Mouse (Mus musculus): ENCODE data around the gene 4930444G20Rik. TPM values are rescaled to one million over a fixed set of nuclear protein-coding genes. Genes with fewer than 3 reads are reported as not detected.
"Not testable (repeated sequence)": the region's sequence is repeated elsewhere in the genome, so short reads cannot be mapped to it uniquely, and the experiment has no call there.

The 4930444G20Rik gene
- not detected in 2 replicates for polyA plus RNA-seq (2015; fragmentation: Nextera tagmentation; extraction: Ambion mirVana)

DNA sequence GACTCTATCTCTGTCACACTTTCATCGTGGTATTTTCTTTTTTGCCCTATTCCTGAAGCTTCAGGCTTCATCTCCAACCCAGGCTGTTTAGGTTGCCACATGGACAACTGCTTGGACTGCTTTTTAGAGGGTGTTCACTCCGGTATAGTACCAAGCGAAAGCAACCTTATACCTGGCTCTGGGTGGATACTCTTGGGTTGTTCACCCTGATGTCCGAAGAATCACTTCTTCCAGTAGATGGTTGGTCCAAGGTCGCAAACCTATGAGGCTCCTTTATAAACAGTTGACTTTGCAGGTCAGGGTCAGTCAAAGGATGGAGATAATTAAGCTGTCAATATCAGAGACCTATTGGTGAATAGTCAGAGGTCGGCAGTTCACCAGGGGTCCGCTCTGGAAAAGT lies at the start of gene 4930444G20Rik:
TSS of gene 4930444G20Rik (minus strand) at position 101 of the 400 bp plus-strand sequence.
- ATAC-seq (ENCODE audit: low read depth): not testable (repeated sequence)

DNA sequence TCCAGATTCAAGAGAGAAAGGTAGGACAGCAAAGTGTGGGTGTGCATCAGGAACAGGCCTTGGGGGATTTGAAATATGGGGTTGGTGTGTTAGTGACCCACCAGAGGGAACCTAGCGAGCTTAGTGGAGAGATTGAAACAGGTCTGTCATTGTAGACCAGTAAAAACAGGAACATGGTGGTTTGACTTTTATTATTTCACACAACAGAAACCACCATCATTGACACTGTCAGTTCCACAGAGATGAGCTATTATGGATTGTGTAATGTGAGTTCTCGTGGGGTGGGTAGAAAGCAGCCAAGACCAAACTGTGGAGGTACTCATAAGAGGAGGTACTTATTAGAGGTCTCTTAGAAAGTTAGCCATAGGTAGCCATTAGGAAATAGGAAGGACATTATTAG lies 6.7 kb upstream of the 4930444G20Rik start:
- ATAC-seq (ENCODE audit: low read depth) (no peak), DNase-seq (no peak)
- H3K9me3 ChIP-seq (replicated peaks): no peaks in the 10 kb centered on the region
- H3K27ac ChIP-seq: no peak overlapping the region
- H3K4me3 ChIP-seq (replicated peaks): no peak overlapping the region
- H3K4me2 ChIP-seq: no peak overlapping the region
- H3K27me3 ChIP-seq: no peaks in the 10 kb centered on the region
- H3K9ac ChIP-seq: no peak overlapping the region
- H3K4me1 ChIP-seq (replicated peaks): no peaks in the 10 kb centered on the region
- H3K36me3 ChIP-seq: no peaks in the 10 kb centered on the region
- WGBS (ENCODE audit: insufficient replicate concordance): 46% methylated on average over 2 of the region's 2 CpGs

More for the DNA sequence above, at the start of gene 4930444G20Rik:
- H3K4me3 ChIP-seq (replicated peaks); H3K9me3 ChIP-seq (replicated peaks); H3K27ac ChIP-seq; H3K4me2 ChIP-seq; H3K4me1 ChIP-seq (replicated peaks); DNase-seq; H3K9ac ChIP-seq; H3K36me3 ChIP-seq; H3K27me3 ChIP-seq: not testable (repeated sequence)
- 71% methylated on average over 7 of the region's 7 CpGs for WGBS (ENCODE audit: insufficient replicate concordance)

DNA sequence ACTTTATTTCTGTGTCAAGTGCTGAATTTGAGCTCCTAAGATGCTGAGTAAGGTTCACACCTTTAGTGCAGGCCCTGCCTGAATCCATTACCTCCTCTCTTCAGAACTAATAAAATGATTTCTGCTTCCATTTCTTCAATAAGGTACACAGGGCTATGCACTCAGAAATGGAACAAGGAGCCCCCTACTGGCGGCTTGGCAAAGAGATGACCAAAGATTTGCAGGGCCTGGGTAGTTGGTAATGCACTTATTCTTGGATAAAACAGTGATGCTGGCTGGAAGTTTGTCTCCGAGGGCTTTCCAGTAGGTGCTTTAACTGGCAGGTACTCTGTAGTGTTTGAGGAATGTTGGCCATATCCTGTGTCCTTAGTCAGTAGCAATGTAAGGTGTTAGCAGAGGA lies 4.9 kb upstream of the 4930444G20Rik start:
- Histone ChIP-seq H3K27ac (no peak overlapping the region), H3K36me3 (no peaks in the 10 kb centered on the region), H3K4me3 (replicated peaks) (no peak overlapping the region), H3K4me1 (replicated peaks) (no peaks in the 10 kb centered on the region), H3K9me3 (replicated peaks) (no peaks in the 10 kb centered on the region), H3K27me3 (no peaks in the 10 kb centered on the region), H3K4me2 (no peak overlapping the region), H3K9ac (no peak overlapping the region)
- 32% methylated on average over 2 of the region's 2 CpGs for WGBS (ENCODE audit: insufficient replicate concordance)
- no peak for DNase-seq
- ATAC-seq (ENCODE audit: low read depth): no peak

DNA sequence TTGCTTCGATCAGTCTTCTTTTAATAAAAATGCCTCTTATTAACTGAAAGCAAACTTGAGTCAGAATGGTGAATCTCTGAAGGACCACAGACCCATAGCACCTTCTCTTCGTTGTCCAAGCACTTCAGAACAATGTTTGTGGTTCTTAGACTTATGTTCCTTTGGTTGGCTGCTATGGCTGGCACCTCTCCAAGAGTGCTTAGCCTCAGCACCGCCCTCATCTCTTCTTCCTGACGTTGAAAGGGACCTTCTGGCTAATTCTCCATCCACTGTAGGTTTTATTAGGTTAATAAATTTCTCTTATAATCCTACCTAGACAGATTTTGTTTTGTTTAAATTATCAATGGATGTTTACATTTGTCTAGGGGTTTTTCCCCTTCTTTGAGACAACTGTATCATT lies 2.7 kb upstream of the 4930444G20Rik start:
- ATAC-seq (ENCODE audit: low read depth): no peak
- Histone ChIP-seq H3K4me2 (no peak overlapping the region), H3K9me3 (replicated peaks) (no peaks in the 10 kb centered on the region), H3K4me1 (replicated peaks) (no peaks in the 10 kb centered on the region), H3K4me3 (replicated peaks) (no peak overlapping the region), H3K27me3 (no peaks in the 10 kb centered on the region), H3K9ac (no peak overlapping the region), H3K27ac (no peak overlapping the region), H3K36me3 (no peaks in the 10 kb centered on the region)
- no peak for DNase-seq
- WGBS (ENCODE audit: insufficient replicate concordance): 49% methylated on average over 4 of the region's 4 CpGs

DNA sequence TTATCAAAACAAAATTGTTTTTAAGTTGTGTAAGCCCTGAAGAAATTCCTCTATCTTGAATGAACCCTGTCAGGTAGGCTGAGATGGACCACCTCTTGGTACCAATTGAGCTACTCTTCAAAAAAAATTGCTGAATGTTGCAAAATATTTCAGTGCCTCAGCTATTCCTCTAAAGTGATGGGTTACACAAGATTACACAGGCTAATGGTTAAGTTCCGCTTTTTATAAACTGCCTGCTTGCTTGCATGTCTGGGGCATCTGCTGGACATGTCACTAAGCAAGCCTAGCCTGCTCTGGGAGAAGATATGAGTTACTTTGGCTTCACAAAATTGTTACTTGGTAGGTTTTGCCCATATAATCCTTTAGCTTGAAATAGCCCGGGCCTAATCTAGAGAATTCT lies 2.3 kb upstream of the 4930444G20Rik start:
- Histone ChIP-seq H3K9me3 (replicated peaks) (no peaks in the 10 kb centered on the region), H3K9ac (no peak overlapping the region), H3K27me3 (no peaks in the 10 kb centered on the region), H3K36me3 (no peaks in the 10 kb centered on the region), H3K4me3 (replicated peaks) (no peak overlapping the region), H3K4me1 (replicated peaks) (no peaks in the 10 kb centered on the region), H3K4me2 (no peak overlapping the region), H3K27ac (no peak overlapping the region)
- WGBS (ENCODE audit: insufficient replicate concordance): 54% methylated on average over 2 of the region's 2 CpGs
- ATAC-seq (ENCODE audit: low read depth): no peak
- no peak for DNase-seq

DNA sequence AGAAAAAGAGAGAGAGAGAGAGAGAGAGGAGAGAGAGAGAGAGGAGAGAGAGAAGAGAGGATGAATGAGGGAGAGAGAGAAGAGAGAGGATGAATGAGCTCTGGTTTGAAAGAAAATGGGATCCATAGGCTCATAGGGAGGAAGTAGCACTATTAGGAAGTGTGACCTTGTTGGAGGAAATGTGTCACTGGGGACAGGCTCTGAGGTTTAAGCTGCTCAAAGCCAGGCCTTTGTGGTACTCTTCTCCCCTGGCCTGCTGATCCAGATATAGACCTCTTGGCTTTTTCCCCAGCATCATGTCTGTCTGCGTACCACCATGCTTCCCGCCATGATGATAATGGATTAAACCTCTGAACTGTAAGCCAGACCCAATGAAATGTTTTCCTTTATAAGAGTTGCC lies 8.5 kb downstream of the 4930444G20Rik start:
- H3K4me3 ChIP-seq (replicated peaks): no peak overlapping the region
- H3K36me3 ChIP-seq: no peaks in the 10 kb centered on the region
- no peaks in the 10 kb centered on the region for H3K9me3 ChIP-seq (replicated peaks)
- ATAC-seq (ENCODE audit: low read depth): no peak
- H3K27ac ChIP-seq: no peak overlapping the region
- H3K4me1 ChIP-seq (replicated peaks): peaks cover 11% of the 10 kb centered on the region; the same call in 1 of the 2 replicates
- 65% methylated on average over 2 of the region's 2 CpGs for WGBS (ENCODE audit: insufficient replicate concordance)
- no peaks in the 10 kb centered on the region for H3K27me3 ChIP-seq
- H3K4me2 ChIP-seq: peak overlapping the region; percentile 68; the same call in 1 of the 2 replicates
- DNase-seq: no peak
- no peak overlapping the region for H3K9ac ChIP-seq

DNA sequence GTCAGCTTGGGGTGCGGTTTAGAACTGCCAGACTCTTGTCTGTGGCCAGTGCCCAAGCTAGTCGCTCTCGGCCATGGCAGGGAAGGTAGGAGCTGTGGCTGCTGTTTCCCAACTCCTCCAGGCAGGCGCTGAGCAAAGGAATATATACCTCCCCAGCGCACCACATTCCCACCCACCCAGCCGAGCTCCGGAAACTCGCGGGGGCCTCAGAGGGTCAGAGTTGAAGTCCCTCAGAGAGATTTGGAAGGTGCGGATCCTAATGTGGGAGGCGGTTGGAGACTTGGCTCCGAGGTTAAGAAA lies 8.9 kb downstream of the 4930444G20Rik start:
- H3K4me3 ChIP-seq (replicated peaks): peak overlapping the region; percentile 48
- H3K4me2 ChIP-seq: peak overlapping the region; percentile 68
- ATAC-seq (ENCODE audit: low read depth) (no peak; the same call in 1 of the 2 replicates), DNase-seq (no peak)
- H3K9me3 ChIP-seq (replicated peaks): no peaks in the 10 kb centered on the region
- WGBS (ENCODE audit: insufficient replicate concordance): 23% methylated on average over 12 of the region's 12 CpGs
- H3K27me3 ChIP-seq: no peaks in the 10 kb centered on the region
- no peak overlapping the region for H3K9ac ChIP-seq
- no peaks in the 10 kb centered on the region for H3K36me3 ChIP-seq
- peaks cover 11% of the 10 kb centered on the region; the same call in 1 of the 2 replicates for H3K4me1 ChIP-seq (replicated peaks)
- H3K27ac ChIP-seq: no peak overlapping the region

DNA sequence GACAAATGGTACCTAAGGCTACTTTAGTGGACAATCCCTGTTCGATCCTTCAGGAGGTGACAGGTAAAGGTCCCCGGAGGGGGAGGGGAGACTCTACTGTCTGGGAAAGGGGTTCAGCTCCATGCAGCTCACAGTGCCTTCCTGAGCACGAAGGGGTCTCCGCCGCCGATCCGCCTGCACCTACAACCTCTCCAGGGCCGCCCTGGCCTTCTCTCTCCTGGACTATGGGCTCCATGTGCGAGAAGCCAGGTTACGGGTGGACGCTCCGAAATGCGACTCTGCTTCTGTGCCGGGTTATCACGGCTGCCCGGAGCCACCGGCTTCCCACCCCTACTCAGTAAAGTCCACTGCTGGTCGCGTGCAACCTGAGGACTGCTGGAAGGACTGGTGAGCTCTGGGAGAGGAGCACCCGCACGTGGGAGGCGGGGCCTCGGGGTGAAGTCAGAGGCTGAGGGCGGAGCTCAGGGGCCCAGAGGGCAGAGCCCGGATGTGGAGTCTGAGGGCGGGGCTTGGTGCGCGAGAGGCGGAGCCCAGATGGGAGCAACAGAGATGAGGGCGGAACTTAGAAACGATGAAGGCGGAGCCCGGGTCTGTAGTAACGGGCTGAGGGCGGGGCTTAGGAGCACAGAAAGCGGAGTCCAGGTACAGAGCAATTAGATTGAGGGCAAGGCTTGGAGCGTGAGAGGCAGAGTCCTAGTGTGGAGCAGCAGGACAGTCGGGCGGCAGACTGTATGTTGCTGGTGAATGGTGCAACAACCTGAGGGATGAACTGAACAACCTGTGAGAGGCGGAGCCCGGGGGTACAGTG lies 9.5 kb downstream of the 4930444G20Rik start:
- Histone ChIP-seq H3K36me3 (no peaks in the 10 kb centered on the region), H3K4me2 (peak overlapping the region; percentile 68), H3K4me3 (replicated peaks) (peak overlapping the region; percentile 48), H3K9me3 (replicated peaks) (no peaks in the 10 kb centered on the region), H3K9ac (peak overlapping the region; percentile 26; the same call in 1 of the 2 replicates), H3K4me1 (replicated peaks) (peaks cover 11% of the 10 kb centered on the region; the same call in 1 of the 2 replicates), H3K27me3 (no peaks in the 10 kb centered on the region), H3K27ac (no peak overlapping the region)
- WGBS (ENCODE audit: insufficient replicate concordance): 10% methylated on average over 41 of the region's 41 CpGs
- peak; percentile 12 for DNase-seq
- ATAC-seq (ENCODE audit: low read depth): peak; percentile 93

DNA sequence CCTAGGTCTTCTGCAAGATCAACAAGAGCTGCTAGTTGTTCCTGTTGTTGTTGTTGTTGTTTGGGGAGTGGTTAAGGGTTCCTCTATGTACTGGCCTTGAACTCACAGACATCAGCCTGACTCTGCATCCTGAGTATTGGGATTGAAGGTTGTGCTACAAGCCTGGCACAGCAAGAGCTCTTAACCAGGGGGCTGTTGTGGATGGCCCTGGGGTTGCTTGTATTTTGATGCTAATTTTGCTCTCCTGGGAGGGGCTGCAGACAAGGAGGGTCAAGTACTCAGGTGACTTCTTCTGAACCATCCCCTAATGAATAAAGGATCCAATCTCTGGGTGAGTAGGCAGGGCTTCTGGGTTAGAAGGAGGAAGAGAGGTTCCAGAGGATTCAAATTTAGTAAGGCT lies 12.6 kb downstream of the 4930444G20Rik start:
- DNase-seq (no peak), ATAC-seq (ENCODE audit: low read depth) (no peak)
- Histone ChIP-seq H3K9me3 (replicated peaks) (no peaks in the 10 kb centered on the region), H3K27me3 (no peaks in the 10 kb centered on the region), H3K4me2 (no peak overlapping the region), H3K36me3 (no peaks in the 10 kb centered on the region), H3K9ac (no peak overlapping the region), H3K4me1 (replicated peaks) (peaks cover 11% of the 10 kb centered on the region; the same call in 1 of the 2 replicates), H3K27ac (no peak overlapping the region), H3K4me3 (replicated peaks) (no peak overlapping the region)

DNA sequence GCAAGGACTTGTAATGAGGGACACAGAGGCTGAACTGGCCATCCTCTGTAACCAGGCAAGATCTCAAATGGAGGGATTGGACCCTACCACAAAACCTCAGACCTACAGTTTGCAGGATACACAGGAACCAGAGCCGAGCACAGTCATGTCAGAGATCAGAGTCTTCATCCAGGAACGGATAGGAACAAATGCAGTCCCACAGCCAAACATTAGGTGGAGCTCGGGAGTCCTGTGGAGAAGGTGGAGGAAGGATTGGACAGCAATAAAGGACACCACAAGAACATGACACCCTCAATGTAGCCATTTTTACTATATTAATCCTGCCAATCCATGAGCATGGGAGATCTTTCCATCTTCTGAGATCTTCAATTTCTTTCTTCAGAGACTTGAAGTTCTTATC lies 31.6 kb downstream of the 4930444G20Rik start:
- H3K27me3 ChIP-seq; DNase-seq; H3K9ac ChIP-seq; H3K4me1 ChIP-seq (replicated peaks); H3K27ac ChIP-seq; H3K4me3 ChIP-seq (replicated peaks); H3K36me3 ChIP-seq; H3K9me3 ChIP-seq (replicated peaks); ATAC-seq (ENCODE audit: low read depth); H3K4me2 ChIP-seq: not testable (repeated sequence)
- 6% methylated on average over 3 of the region's 3 CpGs for WGBS (ENCODE audit: insufficient replicate concordance)

DNA sequence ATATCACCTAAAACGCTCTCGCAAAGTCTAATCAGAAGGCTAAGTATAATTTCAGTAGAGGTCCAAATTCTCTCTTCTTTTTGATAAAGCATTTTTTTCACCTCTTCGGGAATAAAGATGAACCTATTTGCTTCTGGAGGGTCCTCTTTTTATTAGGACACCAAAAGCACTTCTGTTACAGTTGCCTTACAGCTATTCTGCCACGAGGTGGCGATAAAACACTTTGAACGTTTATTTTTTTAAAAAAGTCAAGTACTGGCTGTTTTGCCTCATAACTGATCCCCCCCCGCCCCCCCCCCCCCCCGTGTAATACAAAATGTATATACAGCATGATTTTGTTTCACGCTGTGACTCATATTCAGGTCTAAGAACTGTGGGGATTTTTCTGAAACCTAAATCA lies 33.6 kb downstream of the 4930444G20Rik start:
- H3K27ac ChIP-seq: no peak overlapping the region
- H3K9me3 ChIP-seq (replicated peaks): no peaks in the 10 kb centered on the region
- no peaks in the 10 kb centered on the region for H3K36me3 ChIP-seq
- H3K27me3 ChIP-seq: no peaks in the 10 kb centered on the region
- no peak overlapping the region for H3K4me3 ChIP-seq (replicated peaks)
- WGBS (ENCODE audit: insufficient replicate concordance): 8% methylated on average over 9 of the region's 9 CpGs
- DNase-seq (no peak), ATAC-seq (ENCODE audit: low read depth) (no peak)
- H3K4me2 ChIP-seq: no peak overlapping the region
- H3K4me1 ChIP-seq (replicated peaks): no peaks in the 10 kb centered on the region
- H3K9ac ChIP-seq: no peak overlapping the region

DNA sequence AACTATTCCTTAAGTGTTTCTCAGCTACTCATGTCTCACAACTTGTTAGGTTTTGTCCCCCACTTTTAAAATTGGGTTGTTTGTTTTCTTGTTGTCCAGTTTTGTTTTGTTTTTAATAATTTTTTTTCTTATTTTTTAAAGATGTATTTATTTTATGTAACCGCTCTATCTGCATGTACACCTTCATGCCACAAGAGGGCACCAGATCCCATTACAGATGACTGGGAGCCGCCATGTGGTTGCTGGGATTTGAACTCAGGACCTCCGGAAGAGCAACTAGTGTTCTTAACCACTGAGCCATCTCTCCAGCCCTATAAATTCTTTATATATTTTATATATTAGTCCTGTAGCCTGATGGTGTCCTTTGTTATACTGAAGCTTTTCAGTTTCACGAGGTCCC lies 49.3 kb downstream of the 4930444G20Rik start:
- no peak overlapping the region for H3K4me2 ChIP-seq
- 79% methylated on average over 4 of the region's 4 CpGs for WGBS (ENCODE audit: insufficient replicate concordance)
- no peaks in the 10 kb centered on the region for H3K27me3 ChIP-seq
- ATAC-seq (ENCODE audit: low read depth) (no peak), DNase-seq (no peak)
- H3K36me3 ChIP-seq: no peaks in the 10 kb centered on the region
- H3K9ac ChIP-seq: no peak overlapping the region
- H3K9me3 ChIP-seq (replicated peaks): no peaks in the 10 kb centered on the region
- no peaks in the 10 kb centered on the region for H3K4me1 ChIP-seq (replicated peaks)
- no peak overlapping the region for H3K4me3 ChIP-seq (replicated peaks)
- H3K27ac ChIP-seq: no peak overlapping the region
